Mouse (Mus musculus): ENCODE measurements around the gene Gm20747. TPM values are rescaled to one million over a fixed set of nuclear protein-coding genes. Genes with fewer than 3 reads are reported as not detected.
"Not testable (repeated sequence)": the region's sequence is repeated elsewhere in the genome, so short reads cannot be mapped to it uniquely, and the experiment has no call there.

The Gm20747 gene
- not detected in 2 replicates for polyA plus RNA-seq (2015; fragmentation: Nextera tagmentation; extraction: Ambion mirVana)

- H3K4me3 ChIP-seq; H3K27me3 ChIP-seq; H3K4me2 ChIP-seq; H3K9ac ChIP-seq; H3K9me3 ChIP-seq; H3K36me3 ChIP-seq; H3K4me1 ChIP-seq (replicated peaks); H3K27ac ChIP-seq; ATAC-seq (ENCODE audit: low FRiP score): not testable (repeated sequence)
- no CpG with 5 or more reads among the region's 3 CpGs for WGBS
Observed at GRCm38 (mm10) chrY:53418191-53418590, at the start of gene Gm20747. Gm20747 (minus strand) TSS chrY:53418291.
